Mouse (Mus musculus) midbrain, embryonic 11.5 days (tissue): ENCODE data around the gene Pnck. TPM values are rescaled to one million over a fixed set of nuclear protein-coding genes. Genes with fewer than 3 reads are reported as not detected.

Source experiments
- ATAC-seq: fragments of 200-750 bp; cut with Nextera tagmentation; 2 replicates; pipeline ENCODE4 v1.8.0; 2017; ENCODE audit warnings: moderate TSS enrichment, moderate library complexity; ENCODE audit not compliant: low FRiP score
- DNase-seq: peaks from one replicate; pipeline ENCODE4 v3.0.0; 2015; ENCODE audit warnings: low spot score; ENCODE audit errors: missing footprints
- H3K27ac ChIP-seq: fragments of 300-500 bp; sonication (generic); 2 replicates; pipeline ENCODE4 v1.5.1; 2014; ENCODE audit warnings: low read depth, low read length
- H3K27me3 ChIP-seq: fragments of 300-500 bp; sonication (generic); 2 replicates; pipeline ENCODE4 v1.6.1; 2014; ENCODE audit warnings: mild to moderate bottlenecking, low read length, moderate library complexity, mixed read lengths; ENCODE audit not compliant: control insufficient read depth, insufficient read depth
- H3K36me3 ChIP-seq: fragments of 300-500 bp; sonication (generic); 2 replicates; pipeline ENCODE4 v1.6.1; 2014; ENCODE audit warnings: mild to moderate bottlenecking, low read length, moderate library complexity, mixed read lengths; ENCODE audit not compliant: control insufficient read depth, insufficient read depth
- H3K4me1 ChIP-seq: fragments of 300-500 bp; sonication (generic); 2 replicates; pipeline ENCODE4 v1.6.1; 2014; ENCODE audit warnings: low read length; ENCODE audit not compliant: control insufficient read depth, insufficient read depth
- H3K4me2 ChIP-seq: fragments of 300-500 bp; sonication (generic); 2 replicates; pipeline ENCODE4 v1.6.1; 2014; ENCODE audit warnings: mild to moderate bottlenecking, moderate library complexity
- H3K4me3 ChIP-seq: fragments of 300-500 bp; sonication (generic); 2 replicates; pipeline ENCODE4 v1.5.1; 2014; ENCODE audit warnings: low read depth, low read length
- H3K9ac ChIP-seq: fragments of 300-500 bp; sonication (generic); 2 replicates; pipeline ENCODE4 v1.6.1; 2014; ENCODE audit warnings: low read length
- H3K9me3 ChIP-seq: fragments of 300-500 bp; sonication (generic); 2 replicates; pipeline ENCODE4 v1.6.1; 2016; ENCODE audit warnings: low read length; ENCODE audit not compliant: control insufficient read depth
- WGBS: fragments of 180-500 bp; shearing (Covaris S2); extraction: QIAGEN DNeasy Blood & Tissue Kit; methylation state at CpG from one replicate; pipeline ENCODE4 v1.1.7; 2014; 5-methylcytosine and 5-hydroxymethylcytosine counted together
- polyA plus RNA-seq: library from polyadenylated mRNA; unstranded; fragments of >200 nt; fragmentation: Nextera tagmentation; extraction: Ambion mirVana; gene quantifications from 2 replicates; pipeline ENCODE4 v1.2.1, GENCODE M21; 2014

Pnck gene
- polyA plus RNA-seq = 13.0 and 14.5 TPM in 2 replicates

- Histone ChIP-seq H3K9ac (peak within 1 kb of the TSS; percentile 59), H3K4me1 (peaks cover 3% of the 10 kb centered on the region; the same call in 1 of the 2 replicates), H3K27me3 (no peaks in the 10 kb centered on the region), H3K27ac (no peak within 1 kb of the TSS), H3K9me3 (no peaks in the 10 kb centered on the region), H3K4me2 (peak within 1 kb of the TSS; percentile 62), H3K36me3 (no peaks in the 10 kb centered on the region), H3K4me3 (peak within 1 kb of the TSS; percentile 45)
- WGBS = 21% methylated on average over 47 of the region's 57 CpGs
- ATAC-seq (peak; percentile 73), DNase-seq (peak; percentile 93)
Measured at GRCm38 (mm10) chrX:73659575-73660283, at the start of gene Pnck. Gene Pnck (minus strand): TSS chrX:73660117.

GRCm38 (mm10) chrX:73700472-73700871, 40.6 kb upstream of the Pnck start:
- Histone ChIP-seq H3K4me3 (no peak overlapping the region), H3K9me3 (no peaks in the 10 kb centered on the region), H3K36me3 (no peaks in the 10 kb centered on the region), H3K4me1 (no peaks in the 10 kb centered on the region), H3K4me2 (no peak overlapping the region), H3K27ac (no peak overlapping the region), H3K9ac (no peak overlapping the region), H3K27me3 (no peaks in the 10 kb centered on the region)
- WGBS = 94% methylated on average over 1 of the region's 1 CpGs
- DNase-seq = no peak
- no peak for ATAC-seq

DNA sequence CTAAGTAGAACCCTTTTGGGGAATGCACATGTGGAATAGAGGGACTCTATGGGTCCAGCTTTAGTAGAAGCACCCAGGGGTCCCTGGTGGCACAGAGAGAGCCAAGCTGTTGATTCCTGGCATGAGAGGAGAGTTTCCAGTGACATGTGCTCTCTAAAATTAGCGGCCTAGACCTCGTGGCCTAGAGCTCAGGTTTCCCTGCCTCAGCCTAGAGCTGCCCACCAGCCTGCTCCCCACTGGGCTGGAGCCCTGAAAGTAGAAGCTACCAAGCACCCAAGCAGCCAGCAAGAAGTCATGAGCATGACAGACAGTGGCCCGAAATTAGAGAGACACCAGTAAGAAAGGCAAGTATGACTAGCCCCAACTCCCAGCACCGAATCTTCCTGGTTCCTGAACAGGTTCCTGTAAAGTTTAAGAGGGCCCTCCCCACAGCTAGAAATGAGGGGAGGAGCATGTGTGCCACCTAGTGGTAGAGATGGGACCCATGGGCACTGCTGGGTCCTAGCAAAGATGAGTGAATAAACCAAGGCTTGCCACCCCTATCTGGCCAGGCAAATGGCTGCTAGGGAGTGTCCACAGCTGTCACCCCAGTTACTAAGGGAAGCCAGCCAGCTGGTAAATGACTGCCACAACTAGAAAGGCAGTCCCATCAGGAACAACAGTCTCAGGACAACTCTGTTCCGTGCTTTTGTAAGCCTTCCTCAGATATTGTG, 31.2 kb upstream of the Pnck start:
- Histone ChIP-seq H3K9me3 (no peaks in the 10 kb centered on the region), H3K4me1 (no peaks in the 10 kb centered on the region), H3K9ac (no peak overlapping the region), H3K27ac (no peak overlapping the region), H3K27me3 (no peaks in the 10 kb centered on the region), H3K4me3 (no peak overlapping the region), H3K4me2 (no peak overlapping the region), H3K36me3 (no peaks in the 10 kb centered on the region; the same call in 1 of the 2 replicates)
- 71% methylated on average over 5 of the region's 5 CpGs for WGBS
- no peak for DNase-seq
- no peak for ATAC-seq

GRCm38 (mm10) chrX:73685629-73686028, 25.7 kb upstream of the Pnck start:
- Histone ChIP-seq H3K4me1 (no peaks in the 10 kb centered on the region), H3K27me3 (no peaks in the 10 kb centered on the region), H3K9me3 (no peaks in the 10 kb centered on the region), H3K4me3 (no peak overlapping the region), H3K4me2 (no peak overlapping the region), H3K36me3 (no peaks in the 10 kb centered on the region; the same call in 1 of the 2 replicates), H3K27ac (no peak overlapping the region), H3K9ac (no peak overlapping the region)
- WGBS = 83% methylated on average over 3 of the region's 3 CpGs
- no peak for DNase-seq
- no peak for ATAC-seq

DNA sequence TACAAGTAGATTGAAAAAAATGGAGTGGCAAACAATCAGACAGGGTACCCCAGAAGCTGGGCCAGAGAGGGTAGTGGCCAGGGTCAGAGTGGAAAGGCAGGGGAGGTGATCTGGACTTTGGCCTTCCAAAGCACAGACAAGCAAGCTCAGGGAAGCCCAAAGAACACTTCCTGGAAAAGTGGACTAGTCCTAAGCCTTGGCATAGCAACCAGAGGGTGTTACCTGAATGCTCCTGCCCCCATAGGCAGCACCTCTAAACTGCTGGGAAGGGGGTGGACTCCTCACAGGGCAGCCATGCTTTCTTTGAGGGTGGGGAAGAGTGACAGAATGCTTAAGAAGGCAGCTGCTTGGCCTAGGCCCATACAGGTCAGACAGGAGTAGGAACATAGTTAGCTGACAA, 25.1 kb upstream of the Pnck start:
- Histone ChIP-seq H3K9me3 (no peaks in the 10 kb centered on the region), H3K4me3 (no peak overlapping the region), H3K27ac (no peak overlapping the region), H3K36me3 (no peaks in the 10 kb centered on the region; the same call in 1 of the 2 replicates), H3K4me2 (no peak overlapping the region), H3K9ac (no peak overlapping the region), H3K4me1 (no peaks in the 10 kb centered on the region), H3K27me3 (no peaks in the 10 kb centered on the region)
- ATAC-seq = no peak
- no peak for DNase-seq

GRCm38 (mm10) chrX:73684156-73684555, 24.2 kb upstream of the Pnck start:
- H3K4me1 ChIP-seq = no peaks in the 10 kb centered on the region
- no peak overlapping the region for H3K4me3 ChIP-seq
- H3K27me3 ChIP-seq = no peaks in the 10 kb centered on the region
- H3K4me2 ChIP-seq = no peak overlapping the region
- no peak for ATAC-seq
- no peaks in the 10 kb centered on the region for H3K9me3 ChIP-seq
- H3K27ac ChIP-seq = no peak overlapping the region
- WGBS = 92% methylated on average over 2 of the region's 2 CpGs
- DNase-seq = no peak
- H3K36me3 ChIP-seq = no peaks in the 10 kb centered on the region; the same call in 1 of the 2 replicates
- no peak overlapping the region for H3K9ac ChIP-seq

GRCm38 (mm10) chrX:73676668-73677067, 16.8 kb upstream of the Pnck start:
- Histone ChIP-seq H3K4me1 (peaks cover 3% of the 10 kb centered on the region; the same call in 1 of the 2 replicates), H3K27ac (no peak overlapping the region), H3K36me3 (no peaks in the 10 kb centered on the region; the same call in 1 of the 2 replicates), H3K27me3 (no peaks in the 10 kb centered on the region), H3K4me3 (no peak overlapping the region), H3K9me3 (no peaks in the 10 kb centered on the region), H3K4me2 (no peak overlapping the region), H3K9ac (no peak overlapping the region)
- whole genome bisulfite sequencing = 94% methylated on average over 4 of the region's 4 CpGs
- ATAC-seq (no peak), DNase-seq (no peak)

GRCm38 (mm10) chrX:73675231-73675630, 15.3 kb upstream of the Pnck start:
- H3K27me3 ChIP-seq = no peaks in the 10 kb centered on the region
- ATAC-seq (no peak), DNase-seq (no peak)
- H3K4me1 ChIP-seq = peaks cover 3% of the 10 kb centered on the region; the same call in 1 of the 2 replicates
- no peak overlapping the region for H3K4me3 ChIP-seq
- 88% methylated on average over 2 of the region's 2 CpGs for whole genome bisulfite sequencing
- H3K9ac ChIP-seq = no peak overlapping the region
- no peaks in the 10 kb centered on the region for H3K9me3 ChIP-seq
- H3K36me3 ChIP-seq = no peaks in the 10 kb centered on the region; the same call in 1 of the 2 replicates
- no peak overlapping the region for H3K4me2 ChIP-seq
- no peak overlapping the region for H3K27ac ChIP-seq
